Mouse (Mus musculus) liver, embryonic 15.5 days (tissue): Measurements from ENCODE around the gene Gpr135. TPM values are rescaled to one million over a fixed set of nuclear protein-coding genes. Genes with fewer than 3 reads are reported as not detected.

Experiments
- ATAC-seq: fragments of 200-750 bp; cut with Nextera tagmentation; 2 replicates; pipeline ENCODE4 v1.8.0; 2017; ENCODE audit warnings: moderate number of reproducible peaks, mild to moderate bottlenecking, moderate library complexity; ENCODE audit not compliant: insufficient read depth
- H3K27ac ChIP-seq: fragments of 300-500 bp; sonication (generic); replicated peaks from 2 replicates; pipeline ENCODE4 v1.5.1; 2015; ENCODE audit warnings: mild to moderate bottlenecking, inconsistent platforms
- H3K27me3 ChIP-seq: fragments of 300-500 bp; sonication (generic); 2 replicates; pipeline ENCODE4 v1.6.1; 2015; ENCODE audit warnings: mild to moderate bottlenecking, inconsistent platforms
- H3K36me3 ChIP-seq: fragments of 300-500 bp; sonication (generic); replicated peaks from 2 replicates; pipeline ENCODE4 v1.6.1; 2015; ENCODE audit warnings: moderate library complexity, mild to moderate bottlenecking, inconsistent platforms
- H3K4me1 ChIP-seq: fragments of 300-500 bp; sonication (generic); replicated peaks from 2 replicates; pipeline ENCODE4 v1.6.1; 2015; ENCODE audit warnings: inconsistent platforms
- H3K4me2 ChIP-seq: fragments of 300-500 bp; sonication (generic); 2 replicates; pipeline ENCODE4 v1.6.1; 2015; ENCODE audit warnings: moderate library complexity, mild to moderate bottlenecking, inconsistent platforms
- H3K4me3 ChIP-seq: fragments of 300-500 bp; sonication (generic); replicated peaks from 2 replicates; pipeline ENCODE4 v1.5.1; 2015; ENCODE audit warnings: mild to moderate bottlenecking, inconsistent platforms
- H3K9ac ChIP-seq: fragments of 300-500 bp; sonication (generic); 2 replicates; pipeline ENCODE4 v1.6.1; 2015; ENCODE audit warnings: moderate library complexity, mild to moderate bottlenecking, inconsistent platforms
- H3K9me3 ChIP-seq: fragments of 300-500 bp; sonication (generic); replicated peaks from 2 replicates; pipeline ENCODE4 v1.6.1; 2016; ENCODE audit warnings: inconsistent platforms
- WGBS: fragments of 180-500 bp; shearing (Covaris S2); methylation state at CpG from one replicate; pipeline ENCODE4 v1.1.7; 2015; ENCODE audit warnings: mixed read lengths; ENCODE audit not compliant: insufficient replicate concordance; 5-methylcytosine and 5-hydroxymethylcytosine counted together
- polyA plus RNA-seq: library from polyadenylated mRNA; unstranded; fragments of >200 nt; fragmentation: Nextera tagmentation; extraction: Ambion mirVana; gene quantifications from 2 replicates; pipeline ENCODE4 v1.2.1, GENCODE M21; 2015

Gene Gpr135
- polyA plus RNA-seq = 0.12 and 0.15 TPM in 2 replicates

DNA sequence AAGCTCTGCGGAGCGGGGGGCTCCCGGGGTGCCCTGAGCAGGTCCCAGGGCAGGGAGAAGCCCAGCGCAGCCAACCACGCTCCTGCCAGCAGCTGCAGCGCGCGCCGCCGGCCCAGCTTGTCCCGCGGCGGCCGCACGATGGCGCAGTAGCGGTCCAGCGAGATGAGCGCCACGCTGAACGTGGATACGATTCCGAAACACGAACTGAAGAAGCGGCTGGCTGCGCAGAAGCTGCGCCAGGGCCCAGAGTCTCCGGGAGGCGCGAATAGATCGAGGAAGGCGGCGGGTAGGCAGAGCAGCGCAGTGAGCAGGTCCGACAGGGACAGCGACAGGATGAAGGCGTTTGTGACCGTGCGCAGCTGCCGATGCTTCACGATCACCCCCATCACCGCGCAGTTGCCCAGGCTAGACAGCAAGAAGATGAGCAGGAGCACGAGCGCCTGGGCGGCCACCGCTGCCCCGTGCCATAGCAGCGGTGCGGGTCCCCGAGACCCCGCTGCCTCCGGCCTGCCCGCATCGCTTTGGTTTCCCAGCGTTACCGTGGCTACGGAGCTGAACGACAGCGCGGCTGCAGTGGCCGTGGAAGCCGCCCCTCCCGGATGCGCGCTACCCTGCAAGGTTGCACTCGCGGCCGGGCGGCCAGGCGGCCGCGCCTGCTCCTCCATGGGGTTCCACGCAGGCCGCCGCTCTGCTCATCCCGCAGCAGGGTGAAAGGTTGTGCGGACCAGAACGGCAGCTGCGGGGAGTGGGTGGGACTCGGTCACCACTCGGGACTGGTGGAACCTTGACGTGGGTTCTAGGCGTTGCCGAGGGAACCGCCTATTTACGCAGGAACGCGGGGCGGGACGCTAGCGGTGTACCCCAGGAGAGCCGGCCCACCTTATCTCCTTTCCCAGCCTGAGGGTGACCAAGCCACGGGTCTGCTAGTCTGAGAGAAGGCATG is at the start of gene Gpr135:
Gpr135 (minus strand) TSS at position 799 of the 943 bp plus-strand sequence.
- H3K4me1 ChIP-seq = peaks cover 15% of the 10 kb centered on the region
- peaks cover 61% of the 10 kb centered on the region for H3K27me3 ChIP-seq
- peak within 1 kb of the TSS; percentile 82 for H3K4me2 ChIP-seq
- under 1% methylated on average over 94 of the region's 94 CpGs for WGBS
- peak; percentile 63 for ATAC-seq
- H3K27ac ChIP-seq = no peak within 1 kb of the TSS
- no peaks in the 10 kb centered on the region for H3K9me3 ChIP-seq
- H3K36me3 ChIP-seq = peaks cover 5% of the 10 kb centered on the region
- H3K9ac ChIP-seq = no peak within 1 kb of the TSS
- peak within 1 kb of the TSS; percentile 58 for H3K4me3 ChIP-seq

DNA sequence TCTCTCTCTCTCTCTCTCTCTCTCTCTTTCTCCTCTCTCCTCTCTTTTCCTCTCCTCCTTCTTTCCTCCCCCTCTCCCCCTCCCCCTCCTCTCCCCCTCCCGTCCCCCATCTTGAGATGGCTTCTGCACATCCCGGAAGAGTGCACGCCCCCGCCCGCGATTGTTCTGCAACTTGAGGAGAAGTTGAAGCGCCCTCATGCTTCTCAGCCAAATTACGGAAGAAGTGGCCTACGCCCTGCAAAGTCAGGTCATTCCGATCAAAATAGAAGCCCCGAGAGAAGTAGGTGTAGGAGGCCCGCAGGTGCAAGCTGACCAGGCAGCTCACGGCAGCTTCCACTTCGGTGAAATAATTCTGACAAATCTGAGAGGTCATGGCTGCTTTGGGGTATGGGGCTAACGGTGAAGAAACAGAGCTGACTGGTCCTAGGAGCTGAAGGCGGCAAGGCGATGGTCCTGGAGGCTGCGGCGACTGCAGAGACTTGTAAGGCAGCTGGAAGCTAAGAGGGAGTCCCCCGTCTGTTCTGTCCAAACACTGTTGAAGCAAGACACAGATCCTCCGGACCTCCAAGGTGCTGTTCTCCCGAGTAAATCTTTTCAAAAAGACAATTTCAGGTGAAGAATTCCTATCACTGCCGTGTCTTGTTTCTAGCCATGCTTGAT is 44.9 kb upstream of the Gpr135 start:
- H3K27me3 ChIP-seq = no peaks in the 10 kb centered on the region
- no peak overlapping the region for H3K4me3 ChIP-seq
- H3K9me3 ChIP-seq = no peaks in the 10 kb centered on the region
- ATAC-seq = no peak
- no peaks in the 10 kb centered on the region for H3K36me3 ChIP-seq
- no peak overlapping the region for H3K4me2 ChIP-seq
- no peak overlapping the region for H3K9ac ChIP-seq
- 68% methylated on average over 22 of the region's 23 CpGs for WGBS
- H3K4me1 ChIP-seq = no peaks in the 10 kb centered on the region
- no peak overlapping the region for H3K27ac ChIP-seq

DNA sequence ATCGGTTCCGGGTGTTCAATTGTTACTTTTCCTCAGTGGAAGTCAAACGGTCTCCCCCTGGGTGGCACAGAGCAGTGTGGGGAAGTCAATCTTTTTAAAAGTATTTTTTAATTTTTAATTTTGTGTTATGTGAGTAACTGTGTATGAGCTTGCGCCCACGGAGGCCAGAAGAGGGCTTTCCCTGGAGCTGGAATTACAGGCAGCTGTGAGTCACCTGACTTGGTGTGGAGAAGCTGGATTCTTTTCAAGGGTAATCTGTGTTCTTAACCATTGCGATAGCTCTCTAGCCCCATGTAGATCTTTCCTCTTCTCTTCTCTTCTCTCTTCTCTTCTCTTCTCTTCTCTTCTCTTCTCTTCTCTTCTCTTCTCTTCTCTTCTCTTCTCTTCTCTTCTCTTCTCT is 44.2 kb upstream of the Gpr135 start:
- ATAC-seq = no peak
- H3K4me2 ChIP-seq = no peak overlapping the region
- H3K4me1 ChIP-seq = no peaks in the 10 kb centered on the region
- 67% methylated on average over 6 of the region's 6 CpGs for WGBS
- no peaks in the 10 kb centered on the region for H3K27me3 ChIP-seq
- H3K27ac ChIP-seq = no peak overlapping the region
- H3K9ac ChIP-seq = no peak overlapping the region
- H3K4me3 ChIP-seq = no peak overlapping the region
- no peaks in the 10 kb centered on the region for H3K36me3 ChIP-seq
- H3K9me3 ChIP-seq = no peaks in the 10 kb centered on the region

DNA sequence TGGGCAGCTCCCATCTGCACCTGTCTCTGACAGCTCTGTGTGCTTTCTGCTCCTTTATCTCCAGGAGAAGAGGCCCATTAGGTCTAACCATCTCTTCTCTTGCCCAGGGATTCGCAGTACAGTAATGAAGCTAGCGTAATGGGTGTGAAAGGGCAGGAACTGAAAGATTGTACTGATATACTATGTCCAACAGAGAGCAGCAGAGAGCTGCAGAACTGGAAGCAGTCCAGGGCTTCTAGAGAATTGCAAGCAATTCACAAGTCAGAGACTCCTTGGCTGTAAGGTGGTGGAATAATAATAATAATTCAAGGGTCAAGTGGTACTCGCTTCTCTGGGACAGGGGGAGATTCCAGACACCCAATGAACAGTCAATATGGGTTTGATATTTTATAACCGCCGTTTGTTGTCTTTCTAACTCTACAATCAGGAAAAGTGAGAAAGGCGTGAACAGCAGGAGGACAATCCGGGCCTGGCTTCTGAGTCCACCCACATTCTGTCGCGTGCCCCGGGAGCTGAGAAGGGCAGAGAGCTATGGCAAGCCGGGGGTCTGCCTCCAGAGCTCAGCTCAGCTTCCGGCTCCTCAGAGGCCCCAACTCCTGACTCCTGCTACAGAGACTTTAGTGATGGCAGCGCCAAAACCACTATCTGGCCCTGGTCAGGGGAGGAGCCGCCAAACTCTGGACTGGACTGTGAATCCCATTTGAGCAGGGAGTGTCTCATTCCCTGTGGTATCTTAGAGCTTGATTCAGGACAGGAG is 33.8 kb upstream of the Gpr135 start:
- Histone ChIP-seq H3K4me2 (no peak overlapping the region), H3K27ac (no peak overlapping the region), H3K9me3 (no peaks in the 10 kb centered on the region), H3K36me3 (peaks cover 3% of the 10 kb centered on the region; the same call in 1 of the 2 replicates), H3K4me1 (no peaks in the 10 kb centered on the region), H3K9ac (no peak overlapping the region), H3K4me3 (no peak overlapping the region), H3K27me3 (no peaks in the 10 kb centered on the region)
- 30% methylated on average over 14 of the region's 14 CpGs for WGBS
- no peak for ATAC-seq

DNA sequence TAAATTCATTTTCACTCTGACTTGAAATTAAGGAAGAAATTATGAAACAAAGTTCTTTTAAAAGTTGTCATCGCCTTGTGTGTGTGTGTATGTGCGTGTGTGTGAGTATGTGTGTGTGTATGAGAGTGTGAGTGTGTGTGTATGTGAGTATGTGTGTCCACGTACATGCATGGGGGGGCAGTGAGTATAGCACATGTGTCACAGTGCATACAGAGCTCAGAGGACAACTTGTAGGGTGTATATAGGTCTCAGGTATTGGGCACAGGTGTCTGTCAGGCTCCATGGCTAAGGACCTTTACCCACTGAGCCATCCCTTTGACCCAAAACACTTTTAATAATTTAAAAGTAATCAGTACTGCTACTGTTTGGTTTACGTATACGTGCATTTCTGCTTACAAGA is 33.1 kb upstream of the Gpr135 start:
- Histone ChIP-seq H3K36me3 (peaks cover 3% of the 10 kb centered on the region; the same call in 1 of the 2 replicates), H3K9me3 (no peaks in the 10 kb centered on the region), H3K27ac (no peak overlapping the region), H3K4me3 (no peak overlapping the region), H3K9ac (no peak overlapping the region), H3K4me2 (no peak overlapping the region), H3K27me3 (no peaks in the 10 kb centered on the region), H3K4me1 (no peaks in the 10 kb centered on the region)
- WGBS = 65% methylated on average over 5 of the region's 5 CpGs
- no peak for ATAC-seq

DNA sequence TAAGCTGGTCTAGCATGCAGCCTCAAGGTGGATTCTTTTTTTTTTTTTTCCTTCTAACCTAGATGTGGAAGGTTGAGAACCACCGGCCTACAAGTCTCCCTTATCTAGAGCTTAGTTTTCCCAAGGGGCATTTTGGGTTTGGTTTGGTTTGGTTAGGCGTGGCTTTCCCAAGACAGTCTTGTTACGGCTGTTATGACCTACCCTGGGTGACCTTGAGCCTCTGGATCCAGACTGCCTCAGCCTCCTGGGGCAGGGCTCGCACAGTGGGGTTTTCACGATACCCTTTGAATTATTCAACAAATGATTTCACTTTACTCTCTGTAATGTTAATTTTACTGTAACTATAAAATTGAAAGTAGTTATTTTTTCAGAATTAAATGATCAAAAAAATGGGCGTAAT is 31.9 kb upstream of the Gpr135 start:
- Histone ChIP-seq H3K4me3 (no peak overlapping the region), H3K4me1 (no peaks in the 10 kb centered on the region), H3K27me3 (no peaks in the 10 kb centered on the region), H3K27ac (no peak overlapping the region), H3K9me3 (no peaks in the 10 kb centered on the region), H3K36me3 (peaks cover 3% of the 10 kb centered on the region; the same call in 1 of the 2 replicates), H3K9ac (no peak overlapping the region), H3K4me2 (no peak overlapping the region)
- WGBS = 63% methylated on average over 6 of the region's 6 CpGs
- no peak for ATAC-seq

DNA sequence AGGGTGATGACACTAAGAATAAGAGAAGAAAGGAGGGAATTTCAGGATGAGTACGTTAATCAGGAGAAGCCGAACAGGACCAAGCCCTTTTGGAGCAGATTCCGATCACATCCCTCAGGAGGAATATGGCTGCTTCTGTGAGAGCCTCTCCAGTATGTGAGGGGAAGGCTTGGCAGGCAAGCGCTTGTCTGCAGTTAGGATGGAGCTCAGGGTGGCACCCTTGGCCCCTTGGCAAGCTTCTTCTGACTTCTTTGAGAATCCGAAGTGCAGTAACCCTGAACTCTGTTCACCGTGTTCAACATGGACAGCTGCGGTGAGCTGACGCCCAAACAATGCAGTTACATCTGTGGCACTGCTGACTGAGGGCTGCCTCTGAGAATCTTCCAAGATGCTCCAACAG is 26.0 kb upstream of the Gpr135 start:
- no peaks in the 10 kb centered on the region for H3K9me3 ChIP-seq
- WGBS = 81% methylated on average over 8 of the region's 8 CpGs
- no peaks in the 10 kb centered on the region for H3K27me3 ChIP-seq
- no peaks in the 10 kb centered on the region for H3K4me1 ChIP-seq
- no peak overlapping the region for H3K4me3 ChIP-seq
- peaks cover 33% of the 10 kb centered on the region for H3K36me3 ChIP-seq
- no peak overlapping the region for H3K4me2 ChIP-seq
- no peak for ATAC-seq
- no peak overlapping the region for H3K27ac ChIP-seq
- no peak overlapping the region for H3K9ac ChIP-seq

DNA sequence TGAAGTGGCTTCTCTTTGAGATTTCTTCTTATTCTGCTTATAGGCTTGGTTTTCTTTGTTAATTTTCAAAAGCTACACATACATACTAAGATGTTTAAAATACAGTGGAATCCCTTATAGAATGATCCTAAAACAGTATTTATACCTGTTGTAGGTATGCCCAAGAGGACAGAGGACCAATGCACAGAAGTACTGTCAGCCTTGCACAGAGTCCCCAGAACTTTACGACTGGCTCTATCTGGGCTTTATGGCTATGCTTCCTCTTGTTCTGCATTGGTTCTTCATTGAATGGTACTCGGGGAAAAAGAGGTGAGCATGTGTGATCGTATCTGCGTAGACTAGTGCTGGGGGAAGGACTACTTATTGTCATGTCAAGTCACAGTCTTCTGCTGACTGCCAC is 18.9 kb upstream of the Gpr135 start:
- no peak for ATAC-seq
- H3K4me1 ChIP-seq = peaks cover 15% of the 10 kb centered on the region
- no peak overlapping the region for H3K9ac ChIP-seq
- H3K9me3 ChIP-seq = no peaks in the 10 kb centered on the region
- no peak overlapping the region for H3K4me3 ChIP-seq
- H3K4me2 ChIP-seq = no peak overlapping the region
- H3K27ac ChIP-seq = no peak overlapping the region
- H3K27me3 ChIP-seq = peaks cover 5% of the 10 kb centered on the region
- peaks cover 16% of the 10 kb centered on the region; the same call in 1 of the 2 replicates for H3K36me3 ChIP-seq
- WGBS = 69% methylated on average over 4 of the region's 4 CpGs

DNA sequence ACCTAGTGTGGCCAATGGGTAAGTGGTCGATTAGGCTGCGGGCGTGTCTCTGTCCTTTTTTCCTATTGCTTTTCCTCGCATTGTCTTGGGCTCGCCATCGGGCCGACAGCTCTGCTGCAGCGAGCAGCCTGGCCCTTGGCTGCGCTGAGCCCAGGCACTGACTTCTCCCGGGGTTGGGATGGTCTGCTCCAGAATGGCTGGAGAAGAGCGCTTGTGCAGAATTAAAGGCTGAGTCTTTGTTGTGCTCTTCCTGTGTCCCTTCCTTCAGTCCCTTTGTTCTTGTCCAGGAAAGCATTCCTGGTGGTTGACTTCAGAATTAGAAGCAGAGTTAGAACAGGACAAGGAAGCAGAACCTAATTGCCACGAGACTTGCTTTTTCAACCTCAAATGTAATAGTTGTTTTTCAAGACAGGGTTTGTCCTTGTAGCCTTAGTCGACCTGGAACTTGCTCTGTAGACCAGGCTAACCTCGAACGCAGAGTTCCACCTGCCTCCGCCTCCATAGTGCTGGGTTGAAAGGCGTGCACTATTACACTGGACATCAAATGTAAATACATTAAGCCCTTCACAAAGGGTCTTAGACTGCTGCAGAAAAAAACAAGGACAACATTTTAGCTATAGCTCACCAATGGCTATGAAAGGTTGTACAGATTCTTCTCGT is 15.4 kb upstream of the Gpr135 start:
- peak overlapping the region; percentile 73 for H3K9ac ChIP-seq
- peak; percentile 22 for ATAC-seq
- WGBS = 3% methylated on average over 18 of the region's 18 CpGs
- peak overlapping the region; percentile 86 for H3K27ac ChIP-seq
- H3K27me3 ChIP-seq = peaks cover 33% of the 10 kb centered on the region
- H3K4me3 ChIP-seq = peak overlapping the region; percentile 86
- no peaks in the 10 kb centered on the region for H3K36me3 ChIP-seq
- H3K4me2 ChIP-seq = peak overlapping the region; percentile 88
- peaks cover 30% of the 10 kb centered on the region for H3K4me1 ChIP-seq
- no peaks in the 10 kb centered on the region for H3K9me3 ChIP-seq

DNA sequence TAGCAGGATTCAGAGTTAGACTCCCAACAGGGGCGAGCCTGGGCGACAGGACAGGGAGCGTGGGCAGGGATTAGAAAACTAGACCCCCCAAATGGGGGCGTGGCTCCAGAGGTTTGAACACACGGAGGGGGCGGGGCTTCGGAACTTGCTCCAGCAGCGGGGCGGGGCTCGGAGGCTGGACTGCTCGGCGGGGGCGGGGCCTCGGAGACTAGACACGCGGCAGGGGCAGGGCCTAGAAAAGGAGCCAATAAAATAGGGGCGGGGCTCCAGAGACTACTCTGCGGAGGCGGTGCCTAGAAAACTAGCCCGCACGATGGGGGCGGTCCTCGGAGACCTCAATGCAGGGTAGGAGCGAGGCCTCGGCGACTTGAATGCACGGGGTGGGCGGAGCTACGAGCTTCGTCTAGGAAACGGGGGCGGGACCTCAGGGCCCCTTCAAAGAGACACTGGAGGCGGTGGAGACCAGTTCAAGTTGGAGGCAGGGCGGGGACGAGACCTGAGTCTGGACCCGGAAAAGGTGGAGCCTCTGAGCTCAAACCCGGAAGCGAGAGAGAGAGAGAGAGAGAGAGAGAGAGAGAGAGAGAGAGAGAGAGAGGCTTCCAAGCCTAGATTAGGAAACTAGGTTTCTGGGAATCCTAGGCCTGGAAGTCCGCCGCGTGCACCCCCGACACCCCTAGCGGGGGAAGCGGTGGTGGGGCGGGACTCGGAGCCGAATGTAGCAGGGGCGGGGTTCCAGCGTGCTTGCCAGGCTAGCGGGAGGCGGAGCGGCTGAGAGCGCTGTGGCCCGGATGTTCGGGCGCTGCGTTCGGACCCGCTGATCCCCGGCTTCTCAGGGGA is 14.6 kb upstream of the Gpr135 start, which contains the start of the genes L3hypdh and Jkamp:
L3hypdh (minus strand) TSS at position 111 of the 837 bp plus-strand sequence.
Jkamp (plus strand) TSS at position 261 of the 837 bp plus-strand sequence.
- peak within 1 kb of the TSS; percentile 86 for H3K4me3 ChIP-seq
- under 1% methylated on average over 60 of the region's 60 CpGs for WGBS

More for the DNA sequence above, 14.6 kb upstream of the Gpr135 start, which contains the start of the genes L3hypdh and Jkamp:
- Histone ChIP-seq H3K4me2 (peak within 1 kb of the TSS; percentile 88), H3K9ac (peak within 1 kb of the TSS; percentile 73), H3K27ac (peak within 1 kb of the TSS; percentile 86), H3K27me3 (peaks cover 33% of the 10 kb centered on the region), H3K9me3 (no peaks in the 10 kb centered on the region), H3K36me3 (no peaks in the 10 kb centered on the region), H3K4me1 (peaks cover 30% of the 10 kb centered on the region)
- peak; percentile 87 for ATAC-seq
